18 mouse cellular contexts compared by ENCODE assay signal in genomic region chr10:81460471-81460870, GRCm38 (mm10). TPM values are rescaled to one million over a fixed set of nuclear protein-coding genes. Genes with fewer than 3 reads are reported as not detected.
DNase-seq lines count a peak whose midpoint lies in the region; ATAC-seq lines count a peak whose summit lies in the region.
"Had no signal": no experiment of that assay in that cellular context is flagged by ENCODE, and none has a peak within 500 bp of the region (broad histone marks: within the 10 kb centered on the region; RNA-seq: fewer than 3 reads in every experiment).

No protein-coding gene starts in this region.

- H3K4me1 ChIP-seq in embryonic facial prominence, embryonic 14.5 days (ENCODE audit: control insufficient read depth, insufficient read depth, low read length) = 0 out of 2 replicates have a peak, but pooled peaks cover 5% of the 10 kb centered on the region

- no peaks in the 10 kb centered on the region; the same call in 1 of the 2 replicates for H3K9me3 ChIP-seq in embryonic facial prominence, embryonic 14.5 days (ENCODE audit: control insufficient read depth, low read length)
- H3K9me3 ChIP-seq: neural tube, embryonic 13.5 days had no signal

- no peak overlapping the region for H3K4me3 ChIP-seq in embryonic facial prominence, embryonic 14.5 days (ENCODE audit: low read depth, low read length)
- H3K4me3 ChIP-seq: gastrocnemius, adult 2 months; neural tube, embryonic 13.5 days had no signal

- 29% methylated on average over 17 of the region's 20 CpGs for WGBS in embryonic facial prominence, embryonic 14.5 days

- H3K36me3 ChIP-seq in embryonic facial prominence, embryonic 14.5 days (ENCODE audit: control insufficient read depth, insufficient read depth, low read length) = no peaks in the 10 kb centered on the region

- H3K27ac ChIP-seq in embryonic facial prominence, embryonic 14.5 days (replicated peaks; ENCODE audit: low read depth, low read length) = no peak overlapping the region
- H3K27ac ChIP-seq: gastrocnemius, adult 2 months; macrophage; neural tube, embryonic 13.5 days had no signal

- H3K27me3 ChIP-seq in embryonic facial prominence, embryonic 14.5 days (replicated peaks; ENCODE audit: control insufficient read depth, insufficient read depth, low read length) = peaks cover 94% of the 10 kb centered on the region

- no peak for ATAC-seq in embryonic facial prominence, embryonic 14.5 days (ENCODE audit: low read depth)
- ATAC-seq in megakaryocyte-erythroid progenitor cell, adult 5-6 weeks (replicated peaks; ENCODE audit: low FRiP score, low TSS enrichment, poor library complexity, severe bottlenecking) = no peak
- ATAC-seq: forebrain, postnatal 0 days; Patski had no signal

- H3K4me2 ChIP-seq in embryonic facial prominence, embryonic 14.5 days (ENCODE audit: low read depth, low read length) = 0 out of 2 replicates have a peak overlapping the region, but pooled peaks have one; percentile 10
- H3K4me2 ChIP-seq: neural tube, embryonic 13.5 days had no signal

- DNase-seq in cerebellum, postnatal 10 days = peak; percentile 64 to 69
- no peak for DNase-seq in cerebellum, adult 8-10 months
- peak; percentile 6 for DNase-seq in heart, postnatal 4 days
- no peak for DNase-seq in heart, adult 9 months (ENCODE audit: low spot score in 2 of 2)
- peak; percentile 2 for DNase-seq in ovary, postnatal 36 days (ENCODE audit: low spot score)
- DNase-seq in ovary, postnatal 10 days (ENCODE audit: low spot score) = no peak
- no peak for DNase-seq in embryonic facial prominence, embryonic 14.5 days (ENCODE audit: low spot score)
- DNase-seq: adrenal gland, postnatal 36 days; forebrain, postnatal 0 days; gastrocnemius, adult 2 months; kidney, adult 8-10 months; kidney, postnatal 4 days; lung, adult 18-20 months had no signal

- no peak overlapping the region for H3K9ac ChIP-seq in embryonic facial prominence, embryonic 14.5 days (ENCODE audit: low read depth, low read length)
- H3K9ac ChIP-seq: forebrain, postnatal 0 days; neural tube, embryonic 13.5 days had no signal

RNA-seq across cellular contexts. Expression of gene Nfic, which starts 5.0 kb away (rescaled TPM):
- 100 to 1,000 TPM; 125 to 130 TPM for total RNA-seq in heart, postnatal 4 days (2021)
- 100.0 and 103 TPM in 2 replicates for polyA plus RNA-seq in embryonic facial prominence, embryonic 14.5 days (2014; fragmentation: Nextera tagmentation; extraction: Ambion mirVana)
- 10.6 and 15.9 TPM in 2 replicates for total RNA-seq in megakaryocyte-erythroid progenitor cell, adult 5-6 weeks (2014; fragmentation: Nextera tagmentation)
- total RNA-seq in megakaryocyte-erythroid progenitor cell, adult 5-6 weeks (2017) = 3.0 and 3.4 TPM in 2 replicates

RNA-seq across cellular contexts. Expression of gene Celf5, which starts 22.0 kb away (rescaled TPM):
- under 1 TPM; 0.09 to 0.33 TPM for total RNA-seq in heart, postnatal 4 days (2021)
- 1.4 and 1.9 TPM in 2 replicates for polyA plus RNA-seq in embryonic facial prominence, embryonic 14.5 days (2014; fragmentation: Nextera tagmentation; extraction: Ambion mirVana)
- total RNA-seq in megakaryocyte-erythroid progenitor cell, adult 5-6 weeks (2014; fragmentation: Nextera tagmentation) = 0.32 TPM in 1 of 2 replicates, not detected in the other
- 0.38 TPM in 1 of 2 replicates, not detected in the other for total RNA-seq in megakaryocyte-erythroid progenitor cell, adult 5-6 weeks (2017)
- total RNA-seq: monocyte, adult 5-6 weeks had no signal

RNA-seq across cellular contexts. Expression of gene Ncln, which starts 35.7 kb away (rescaled TPM):
- total RNA-seq in heart, postnatal 4 days (2021) = 10 to 100 TPM; 57.1 to 62.3 TPM
- polyA plus RNA-seq in embryonic facial prominence, embryonic 14.5 days (2014; fragmentation: Nextera tagmentation; extraction: Ambion mirVana) = 64.7 and 82.4 TPM in 2 replicates
- 91.4 and 117 TPM in 2 replicates for total RNA-seq in megakaryocyte-erythroid progenitor cell, adult 5-6 weeks (2014; fragmentation: Nextera tagmentation)
- 42.4 and 71.2 TPM in 2 replicates for total RNA-seq in megakaryocyte-erythroid progenitor cell, adult 5-6 weeks (2017)

RNA-seq across cellular contexts. Expression of gene S1pr4, which starts 39.5 kb away (rescaled TPM):
- total RNA-seq in heart, postnatal 4 days (2021) = under 1 TPM; 0.50 to 0.57 TPM
- 0.65 and 0.73 TPM in 2 replicates for polyA plus RNA-seq in embryonic facial prominence, embryonic 14.5 days (2014; fragmentation: Nextera tagmentation; extraction: Ambion mirVana)
- 19.0 and 22.2 TPM in 2 replicates for total RNA-seq in megakaryocyte-erythroid progenitor cell, adult 5-6 weeks (2014; fragmentation: Nextera tagmentation)
- 17.2 and 18.9 TPM in 2 replicates for total RNA-seq in megakaryocyte-erythroid progenitor cell, adult 5-6 weeks (2017)
- total RNA-seq: forebrain, postnatal 0 days had no signal

Comparison
In these comparisons a context has a peak if more than half of its experiments do, and no peak if none do; other contexts are left out.
1. DNase-seq: peak in cerebellum, postnatal 10 days (2 of 2), heart, postnatal 4 days (single experiment) and ovary, postnatal 36 days (single experiment); none in cerebellum, adult 8-10 months (single experiment), heart, adult 9 months (0 of 2), ovary, postnatal 10 days (single experiment) and embryonic facial prominence, embryonic 14.5 days (single experiment).
2. RNA of gene Nfic, which starts 5.0 kb away (total RNA-seq): 125 to 130 TPM in heart, postnatal 4 days; 3.0 to 15.9 TPM in megakaryocyte-erythroid progenitor cell, adult 5-6 weeks; every median in the first group is over 4 times any median in the second.